Mouse (Mus musculus) cerebellum, adult 2 months (tissue): ENCODE measurements at regions not wholly inside any gene's neighbourhood (a gene's known extent, or its start where the extent isn't known, plus 50 kb on each side); places are given as distances from the start of the nearest gene placed in this dataset.

Experiments
- DNase-seq, 2 experiments: peaks; one replicate each; pipeline ENCODE4 v3.0.0; 2021
- H3K27ac ChIP-seq: fragments of 200-500 bp; 2 replicates; pipeline ENCODE4 v1.5.1; 2012; ENCODE audit warnings: low read length, control low read depth, inconsistent platforms; ENCODE audit not compliant: insufficient read depth
- H3K27me3 ChIP-seq: fragments of 200-500 bp; 2 replicates; pipeline ENCODE4 v1.6.1; 2012; ENCODE audit warnings: inconsistent platforms, mild to moderate bottlenecking, low read length, moderate library complexity; ENCODE audit not compliant: control insufficient read depth, insufficient read depth
- H3K4me1 ChIP-seq: fragments of 200-500 bp; 2 replicates; pipeline ENCODE4 v1.6.1; 2011; ENCODE audit warnings: low read length; ENCODE audit not compliant: control insufficient read depth, insufficient read depth
- H3K4me3 ChIP-seq: fragments of 200-500 bp; replicated peaks from 2 replicates; pipeline ENCODE3; 2011; ENCODE audit warnings: mild to moderate bottlenecking, low read depth, low read length, control low read depth; ENCODE audit not compliant: insufficient read depth
- CTCF ChIP-seq: fragments of 200-500 bp; IDR thresholded peaks from 2 replicates; pipeline ENCODE4 v1.5.1; 2011; ENCODE audit warnings: low read depth, mild to moderate bottlenecking, control low read depth, low read length, moderate library complexity, borderline replicate concordance; ENCODE audit not compliant: insufficient read depth
- POLR2A ChIP-seq: fragments of 200-500 bp; IDR thresholded peaks from 2 replicates; pipeline ENCODE4 v1.6.1; 2011; ENCODE audit warnings: low read length, control low read depth, borderline replicate concordance; ENCODE audit not compliant: insufficient read depth
- WGBS: fragments of 180-500 bp; shearing (Covaris S2); methylation state at CpG from one replicate; pipeline ENCODE4 v1.1.7; 2018; 5-methylcytosine and 5-hydroxymethylcytosine counted together

DNA sequence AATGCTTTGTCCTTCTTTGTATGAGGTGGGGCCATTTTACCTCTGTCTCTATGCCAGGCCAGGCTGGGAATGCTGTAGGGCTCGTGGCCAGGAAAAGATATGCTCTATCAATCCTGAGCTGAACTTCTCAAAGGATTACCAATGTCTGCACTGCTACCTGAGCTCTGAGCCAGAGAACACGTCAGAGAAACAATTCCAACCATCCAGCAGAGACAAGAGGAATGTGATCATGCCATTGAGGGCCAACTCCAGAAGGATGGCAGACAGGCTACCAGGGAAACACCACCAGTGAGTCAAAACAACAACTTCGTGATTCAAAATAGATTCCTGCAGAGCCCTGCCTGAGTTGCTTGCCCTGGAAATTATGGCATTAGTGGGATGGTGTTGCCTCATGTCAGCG is 361.0 kb downstream of the Adam3 start:
- Histone ChIP-seq H3K4me1 (no peaks in the 10 kb centered on the region), H3K27me3 (no peaks in the 10 kb centered on the region), H3K27ac (no peak overlapping the region), H3K4me3 (no peak overlapping the region)
- DNase-seq = no peak
- TF ChIP-seq CTCF (no peak), POLR2A (no peak)
- WGBS = 48% methylated on average over 4 of the region's 4 CpGs

DNA sequence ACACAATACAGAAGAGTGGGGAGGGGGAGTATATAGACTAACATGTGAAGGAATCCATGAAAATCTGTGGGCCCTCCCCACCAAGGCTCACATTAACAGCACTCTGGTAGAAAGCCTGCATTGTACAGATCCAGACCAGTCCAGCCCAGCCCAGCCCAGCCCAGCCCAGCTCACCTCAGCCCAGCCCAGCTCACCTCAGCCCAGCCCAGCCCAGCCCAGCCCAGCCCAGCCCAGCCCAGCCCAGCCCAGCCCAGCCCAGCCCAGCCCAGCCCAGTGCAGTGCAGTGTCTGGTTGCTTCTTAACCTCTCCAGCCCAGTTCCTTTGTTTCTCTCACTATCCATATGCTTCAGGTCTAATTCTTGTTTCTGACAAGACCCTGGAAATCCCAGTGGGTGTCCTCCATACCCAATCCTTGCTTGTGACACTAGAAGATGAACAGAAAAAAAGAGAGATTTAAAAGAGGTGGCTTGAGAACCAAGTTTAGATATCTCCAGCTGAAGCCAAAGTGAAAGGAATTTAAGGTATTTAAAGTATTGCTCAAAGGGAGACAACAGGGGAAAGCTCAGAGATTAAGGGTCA is 366.5 kb downstream of the Adam3 start:
- Histone ChIP-seq H3K4me1 (no peaks in the 10 kb centered on the region; the same call in 1 of the 2 replicates), H3K27ac (no peak overlapping the region), H3K27me3 (no peaks in the 10 kb centered on the region), H3K4me3 (no peak overlapping the region)
- TF ChIP-seq POLR2A (no peak), CTCF (no peak)
- DNase-seq = no peak

- H3K4me3 ChIP-seq = no peak overlapping the region
- H3K4me1 ChIP-seq = no peaks in the 10 kb centered on the region; the same call in 1 of the 2 replicates
- H3K27me3 ChIP-seq = no peaks in the 10 kb centered on the region
- DNase-seq = no peak
- 91% methylated on average over 4 of the region's 4 CpGs for WGBS
- TF ChIP-seq CTCF (no peak), POLR2A (no peak)
- no peak overlapping the region for H3K27ac ChIP-seq
These were observed 370.5 kb downstream of the Adam3 start for GRCm38 (mm10) chr8:24355146-24355545.

DNA sequence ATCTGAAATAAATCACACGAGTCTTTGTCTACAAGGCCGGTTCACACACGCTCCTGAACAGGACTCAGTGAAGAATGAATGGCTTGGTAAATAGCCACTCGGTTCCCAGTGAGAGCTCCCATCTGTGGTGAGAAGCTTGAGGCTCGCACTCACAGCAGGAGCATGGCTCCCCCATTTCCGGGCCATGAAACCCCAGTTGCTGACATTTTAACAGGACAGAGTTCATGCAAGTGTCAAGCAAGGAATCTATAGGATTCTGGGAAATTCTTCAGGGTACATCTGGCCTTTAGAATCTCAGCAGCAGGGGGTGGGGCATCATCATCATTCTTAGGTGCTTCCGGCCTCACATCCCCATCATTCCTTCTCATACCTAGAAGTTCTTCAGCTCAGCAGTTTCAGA is 371.8 kb downstream of the Adam3 start:
- TF ChIP-seq CTCF = no peak
- no peak for TF ChIP-seq POLR2A
- DNase-seq = no peak
- 72% methylated on average over 7 of the region's 7 CpGs for WGBS
- Histone ChIP-seq H3K27ac (no peak overlapping the region), H3K4me3 (no peak overlapping the region), H3K4me1 (no peaks in the 10 kb centered on the region; the same call in 1 of the 2 replicates), H3K27me3 (no peaks in the 10 kb centered on the region)

DNA sequence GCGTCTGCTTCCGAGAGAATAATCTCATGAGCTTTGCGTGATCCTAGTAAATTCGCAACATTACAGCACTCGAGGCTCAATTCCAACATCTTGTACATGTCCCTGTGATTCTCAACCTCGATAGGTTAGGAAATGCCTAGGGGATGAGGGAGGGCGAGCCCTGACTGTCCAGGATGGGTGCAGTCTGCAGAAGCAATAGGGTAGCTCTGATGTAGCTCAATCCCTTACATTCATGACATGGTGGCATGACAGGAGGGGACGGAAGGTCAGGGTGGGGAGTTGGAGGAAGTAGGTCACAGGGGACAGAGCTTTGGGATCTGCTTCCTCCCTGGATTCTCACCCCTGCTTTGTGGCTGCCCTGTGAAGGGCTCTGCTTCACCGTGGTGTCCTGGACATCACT is 373.3 kb downstream of the Adam3 start:
- H3K27ac ChIP-seq = no peak overlapping the region
- H3K4me3 ChIP-seq = no peak overlapping the region
- H3K4me1 ChIP-seq = no peaks in the 10 kb centered on the region; the same call in 1 of the 2 replicates
- WGBS = 85% methylated on average over 9 of the region's 9 CpGs
- TF ChIP-seq POLR2A (no peak), CTCF (no peak)
- no peak for DNase-seq
- no peaks in the 10 kb centered on the region for H3K27me3 ChIP-seq

- DNase-seq = no peak
- Histone ChIP-seq H3K4me3 (no peak overlapping the region), H3K4me1 (no peaks in the 10 kb centered on the region; the same call in 1 of the 2 replicates), H3K27ac (no peak overlapping the region), H3K27me3 (no peaks in the 10 kb centered on the region)
- TF ChIP-seq POLR2A (no peak), CTCF (no peak)
- WGBS = 36% methylated on average over 6 of the region's 6 CpGs
These were observed 373.9 kb downstream of the Adam3 start for GRCm38 (mm10) chr8:24351760-24352159.

GRCm38 (mm10) chr8:24346390-24347113 is 379.1 kb downstream of the Adam3 start:
- WGBS = 81% methylated on average over 6 of the region's 6 CpGs
- H3K27me3 ChIP-seq = no peaks in the 10 kb centered on the region
- TF ChIP-seq POLR2A = no peak
- TF ChIP-seq CTCF = no peak

DNA sequence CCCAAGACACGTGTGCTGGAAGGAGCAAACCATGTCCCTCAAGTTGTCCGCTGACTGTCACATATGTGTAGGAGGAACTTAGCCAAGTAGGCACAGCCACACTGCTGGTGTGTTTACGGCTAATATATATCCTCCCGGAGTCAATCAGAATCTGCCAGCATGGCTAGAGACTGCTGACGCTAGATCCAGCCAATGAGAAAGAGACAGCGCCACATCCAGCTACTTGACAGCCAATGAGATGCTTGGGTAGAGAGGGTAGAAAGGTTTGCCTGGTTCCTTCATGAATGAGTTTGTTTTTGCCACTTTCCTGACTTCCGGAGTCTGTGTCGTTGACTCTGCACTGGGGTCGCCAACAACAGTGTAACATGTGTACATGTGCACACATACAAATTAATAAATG is 387.0 kb downstream of the Adam3 start:
- no peaks in the 10 kb centered on the region for H3K4me1 ChIP-seq
- H3K27ac ChIP-seq = no peak overlapping the region
- TF ChIP-seq CTCF (no peak), POLR2A (no peak)
- no peak overlapping the region for H3K4me3 ChIP-seq
- 81% methylated on average over 9 of the region's 9 CpGs for WGBS
- no peak for DNase-seq
- H3K27me3 ChIP-seq = no peaks in the 10 kb centered on the region; the same call in 1 of the 2 replicates

More at GRCm38 (mm10) chr8:24346390-24347113, 379.1 kb downstream of the Adam3 start:
- no peak overlapping the region for H3K4me3 ChIP-seq
- no peak overlapping the region for H3K27ac ChIP-seq
- no peak for DNase-seq
- H3K4me1 ChIP-seq = no peaks in the 10 kb centered on the region
